Mouse (Mus musculus) ES-CJ7 (cell line): ENCODE data around the gene Txk.

Source experiments
- DNase-seq: peaks from one replicate; pipeline ENCODE4 v3.0.0; 2011; ENCODE audit warnings: low read depth, low spot score

Gene Txk

GRCm38 (mm10) chr5:72751056-72751758 is 1.4 kb downstream of the Txk start:
- no peak for DNase-seq

DNA sequence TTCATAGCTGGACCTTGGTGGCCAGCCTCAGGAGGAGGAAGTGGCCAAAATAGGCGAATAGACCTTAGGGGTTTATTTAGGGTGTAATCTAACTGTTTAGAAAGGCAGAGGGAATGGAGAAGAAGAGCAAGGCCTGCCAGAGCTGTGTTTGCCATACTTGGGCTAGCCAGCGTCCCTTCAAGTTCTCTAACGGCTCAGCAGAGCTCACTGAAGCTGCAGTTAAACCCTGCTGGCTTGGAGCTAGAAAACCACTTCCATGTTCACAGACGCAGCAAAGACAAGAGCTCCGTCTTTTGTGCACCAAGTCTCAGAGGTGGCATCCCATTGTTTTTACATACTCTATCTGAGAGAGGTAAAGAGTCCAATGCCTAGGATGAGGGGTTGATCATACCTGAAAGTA is 2.4 kb downstream of the Txk start:
- DNase-seq = no peak

GRCm38 (mm10) chr5:72748659-72749265 is 3.8 kb downstream of the Txk start:
- DNase-seq = no peak

DNA sequence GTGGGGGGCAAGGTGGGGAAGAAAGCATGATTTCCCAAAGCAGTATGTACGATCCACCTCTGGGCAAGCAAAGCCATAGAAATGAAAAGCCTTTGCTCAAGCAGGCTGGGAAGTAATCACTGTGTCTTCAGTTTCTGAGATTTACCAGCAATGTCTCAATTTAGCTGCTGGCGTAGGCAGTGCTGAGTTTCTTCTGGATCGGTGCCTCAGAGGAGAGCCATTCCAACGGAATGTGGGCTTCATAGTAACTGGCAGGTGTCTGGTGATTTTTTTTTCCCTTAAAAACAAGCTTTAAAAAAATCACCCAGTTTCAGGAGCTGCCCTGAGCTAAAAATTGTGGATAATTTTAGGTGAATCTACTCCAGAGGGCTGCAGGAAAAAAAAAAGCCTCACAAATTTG is 5.2 kb downstream of the Txk start:
- DNase-seq = no peak

DNA sequence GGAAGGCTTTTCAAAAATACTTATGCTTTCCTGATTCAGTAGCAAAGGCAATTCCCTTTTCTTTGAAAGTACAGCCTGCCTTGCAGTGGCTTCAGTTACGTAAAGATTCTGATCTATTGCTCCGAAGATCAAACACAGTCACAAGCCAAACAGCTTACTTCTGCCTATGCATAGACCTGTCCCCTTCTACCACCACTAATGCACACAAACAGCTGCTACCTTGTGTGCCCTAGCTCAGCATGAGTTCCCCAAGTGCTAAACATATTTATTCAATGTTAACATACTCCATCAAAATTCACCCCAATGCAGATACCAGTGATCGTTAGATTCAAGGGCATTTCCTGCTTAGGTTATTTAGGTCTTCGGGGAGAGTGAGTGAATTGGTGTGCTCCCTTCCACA is 6.1 kb downstream of the Txk start:
- DNase-seq = no peak

- no peak for DNase-seq
Observed at GRCm38 (mm10) chr5:72743103-72743502, 9.5 kb downstream of the Txk start.

DNA sequence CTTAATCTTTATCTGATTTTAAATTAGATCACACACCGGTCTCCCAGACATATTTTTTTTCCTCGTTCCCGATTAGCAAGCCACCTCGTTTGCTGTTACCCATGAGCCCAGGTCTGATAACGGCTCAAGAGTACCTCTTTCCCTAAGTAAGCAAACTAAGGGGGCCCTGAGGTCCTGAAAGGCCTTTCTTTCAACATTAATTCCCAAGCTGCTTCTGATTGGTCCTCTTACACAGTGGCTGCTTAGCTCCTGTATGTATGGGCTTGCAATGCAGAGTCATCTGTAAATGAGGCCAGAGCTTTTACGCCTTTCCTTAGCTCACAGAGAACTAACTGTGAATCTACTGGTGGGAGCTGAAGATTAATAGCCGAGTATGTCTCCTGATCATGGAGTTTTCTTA is 15.7 kb downstream of the Txk start:
- no peak for DNase-seq

GRCm38 (mm10) chr5:72736437-72736836 is 16.1 kb downstream of the Txk start:
- no peak for DNase-seq

GRCm38 (mm10) chr5:72735763-72736162 is 16.8 kb downstream of the Txk start:
- no peak for DNase-seq

GRCm38 (mm10) chr5:72732885-72733284 is 19.7 kb downstream of the Txk start:
- no peak for DNase-seq

DNA sequence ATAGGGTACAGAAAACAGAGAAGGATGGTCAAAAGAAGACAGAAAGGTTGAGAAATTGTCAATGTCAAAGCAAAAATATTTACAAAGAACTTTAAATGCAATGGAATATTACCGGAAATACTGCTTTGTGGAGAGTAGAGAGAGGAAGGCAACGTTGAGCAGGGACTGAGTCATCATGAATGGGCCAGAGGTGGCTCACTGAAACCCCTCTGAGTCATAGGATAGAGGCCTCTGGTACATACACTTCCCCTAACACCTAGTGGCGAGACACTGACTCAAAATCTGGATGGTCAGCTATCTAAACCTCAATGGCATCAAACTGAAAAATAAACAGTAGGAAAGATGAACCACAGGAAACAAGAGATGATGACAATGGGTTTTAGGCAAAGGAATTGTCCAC is 27.2 kb downstream of the Txk start:
- no peak for DNase-seq

GRCm38 (mm10) chr5:72723429-72723828 is 29.1 kb downstream of the Txk start:
- no peak for DNase-seq

DNA sequence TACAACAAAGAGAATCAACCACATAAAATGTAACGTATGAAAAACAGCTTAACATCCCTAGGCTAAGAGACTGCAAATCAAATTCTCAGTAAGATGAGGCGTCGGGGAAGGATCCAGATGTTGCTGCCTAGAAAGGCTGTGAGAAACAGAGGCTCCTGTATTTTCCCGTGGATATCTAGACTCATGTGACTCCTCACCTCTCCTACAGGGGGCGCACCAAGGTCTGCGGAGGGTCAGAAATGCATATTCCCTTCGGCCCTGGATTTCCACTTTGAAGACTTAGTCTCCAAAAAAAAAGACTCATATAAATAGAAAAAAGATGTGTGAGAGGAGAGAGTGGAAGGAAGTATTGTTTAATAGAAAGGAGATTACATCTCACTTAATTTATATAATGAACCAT is 32.0 kb downstream of the Txk start:
- DNase-seq = peak; percentile 26

DNA sequence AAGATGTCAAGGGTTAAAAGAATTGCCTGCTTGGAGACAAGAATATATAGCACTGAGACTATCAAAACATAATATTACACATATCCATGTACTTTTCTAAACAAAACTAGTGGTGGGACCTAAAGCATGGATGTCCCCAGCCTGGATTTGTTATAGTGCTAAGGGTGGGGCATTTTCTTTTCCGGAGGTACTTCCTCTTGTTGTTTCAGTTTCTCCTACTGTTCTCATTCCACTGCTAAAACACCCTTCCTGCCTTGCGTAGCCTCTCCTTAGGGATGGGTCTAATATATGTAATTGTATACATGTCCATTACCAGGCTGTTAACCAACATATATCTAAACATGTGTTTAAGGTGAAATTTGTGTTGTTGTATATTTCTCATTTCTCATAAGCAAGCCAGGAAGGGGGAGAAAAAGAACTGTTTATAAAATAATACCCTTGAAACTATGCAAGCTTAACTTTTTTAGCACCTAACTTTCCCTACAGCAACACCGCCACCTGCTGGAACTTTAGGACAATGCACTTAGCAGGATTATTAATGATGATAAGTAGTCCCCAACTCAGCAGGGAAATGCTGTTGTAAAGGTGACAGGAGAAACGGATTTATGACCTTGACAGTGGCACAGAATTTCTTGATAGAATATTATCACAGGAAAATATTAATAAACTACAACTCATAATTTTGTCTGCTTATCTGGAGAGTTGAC is 41.9 kb downstream of the Txk start:
- DNase-seq = peak; percentile 37

DNA sequence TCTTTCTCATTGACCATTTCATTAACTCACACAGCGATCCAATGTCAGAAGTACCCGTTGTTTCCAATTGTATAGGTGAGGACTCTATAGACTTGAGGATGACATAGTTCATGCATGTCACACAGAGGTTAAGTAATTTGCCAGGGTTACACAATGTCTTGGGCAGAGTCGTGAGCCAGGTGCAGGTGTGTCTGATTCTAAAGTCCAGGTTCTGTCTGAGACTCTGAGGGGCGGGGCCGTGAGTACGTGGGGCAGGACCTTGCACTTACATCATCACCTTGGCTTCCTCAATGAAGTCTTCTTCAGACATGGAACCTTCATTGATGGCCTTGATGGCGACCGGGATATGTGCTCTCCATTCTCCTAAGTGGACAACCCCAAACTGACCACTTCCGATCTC is 42.6 kb downstream of the Txk start:
- DNase-seq = no peak

DNA sequence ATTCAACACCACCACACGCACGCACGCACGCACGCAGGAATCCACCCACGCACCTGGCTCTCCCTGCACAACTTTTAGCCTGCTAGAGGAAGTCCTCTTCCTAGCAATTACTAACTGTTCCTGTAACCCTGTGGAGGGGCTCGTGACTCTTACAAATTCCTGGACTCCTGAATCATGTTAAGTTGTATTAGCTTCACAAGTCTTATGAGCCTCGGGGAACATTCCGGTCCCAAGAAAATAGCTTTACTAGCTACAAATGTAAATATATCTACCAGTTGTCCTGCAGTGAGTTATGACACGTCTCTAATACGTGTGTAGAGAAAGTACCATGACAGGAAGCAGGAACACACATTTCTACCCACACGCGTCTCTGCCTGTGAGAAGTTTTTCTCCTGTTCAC is 43.1 kb downstream of the Txk start:
- no peak for DNase-seq

DNA sequence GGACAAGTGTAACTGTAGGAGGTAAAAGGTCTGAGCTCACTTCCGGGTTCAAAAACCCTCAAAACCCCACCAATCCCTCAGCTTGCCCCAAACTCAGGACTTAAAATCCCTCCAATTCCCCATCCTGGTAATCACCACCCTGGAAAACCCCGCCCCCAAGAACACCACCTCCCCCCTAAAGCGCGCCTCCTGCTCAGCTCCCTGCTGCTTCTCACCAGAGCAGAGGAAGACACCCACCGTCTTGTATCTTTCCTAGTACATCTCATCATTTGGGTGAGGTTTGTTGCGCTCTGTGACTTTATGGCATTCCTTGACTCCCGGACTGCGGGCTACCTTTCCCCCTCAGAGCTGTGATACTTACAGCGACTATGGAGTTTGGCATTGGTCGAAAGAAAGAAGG is 45.9 kb downstream of the Txk start:
- no peak for DNase-seq

DNA sequence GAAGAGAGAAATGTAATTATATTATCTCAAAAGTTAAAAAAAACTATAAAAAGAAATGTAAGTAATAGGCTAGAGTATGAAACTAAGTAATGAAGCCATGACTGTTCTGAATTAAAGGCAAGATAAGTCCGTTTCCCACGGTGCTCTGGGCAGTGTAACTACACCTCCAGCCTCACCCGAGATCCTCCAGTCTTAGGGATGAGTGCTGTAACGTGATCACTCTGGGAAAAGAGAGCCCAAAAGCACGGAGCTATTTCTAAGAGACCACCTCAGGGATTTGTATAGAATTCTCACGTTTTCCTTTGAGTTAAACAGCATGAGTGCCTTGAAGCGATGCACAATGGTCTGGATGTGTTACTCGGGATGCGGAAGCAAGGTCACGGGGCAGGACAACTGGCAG is 46.5 kb downstream of the Txk start:
- DNase-seq = no peak

DNA sequence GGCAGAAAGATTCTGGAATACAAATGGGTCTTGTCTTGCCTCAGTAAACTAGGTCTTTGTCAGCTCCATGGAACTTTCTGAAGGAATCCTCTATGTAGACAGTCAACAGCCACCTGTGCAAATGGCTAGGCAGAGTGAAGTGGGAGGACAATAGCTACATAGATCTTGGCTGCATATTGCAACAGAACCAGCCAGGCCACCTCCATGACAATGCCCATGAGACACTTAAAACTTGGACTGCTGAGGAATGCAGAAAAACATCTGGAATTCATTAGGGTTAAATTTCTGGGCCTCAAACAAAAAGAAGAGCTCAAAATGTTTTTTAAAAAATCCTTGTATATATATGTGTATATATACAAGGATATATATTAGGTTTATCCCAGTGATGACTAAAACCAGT is 50.4 kb downstream of the Txk start:
- DNase-seq = no peak

GRCm38 (mm10) chr5:72699500-72699818 is 53.1 kb downstream of the Txk start:
- no peak for DNase-seq

DNA sequence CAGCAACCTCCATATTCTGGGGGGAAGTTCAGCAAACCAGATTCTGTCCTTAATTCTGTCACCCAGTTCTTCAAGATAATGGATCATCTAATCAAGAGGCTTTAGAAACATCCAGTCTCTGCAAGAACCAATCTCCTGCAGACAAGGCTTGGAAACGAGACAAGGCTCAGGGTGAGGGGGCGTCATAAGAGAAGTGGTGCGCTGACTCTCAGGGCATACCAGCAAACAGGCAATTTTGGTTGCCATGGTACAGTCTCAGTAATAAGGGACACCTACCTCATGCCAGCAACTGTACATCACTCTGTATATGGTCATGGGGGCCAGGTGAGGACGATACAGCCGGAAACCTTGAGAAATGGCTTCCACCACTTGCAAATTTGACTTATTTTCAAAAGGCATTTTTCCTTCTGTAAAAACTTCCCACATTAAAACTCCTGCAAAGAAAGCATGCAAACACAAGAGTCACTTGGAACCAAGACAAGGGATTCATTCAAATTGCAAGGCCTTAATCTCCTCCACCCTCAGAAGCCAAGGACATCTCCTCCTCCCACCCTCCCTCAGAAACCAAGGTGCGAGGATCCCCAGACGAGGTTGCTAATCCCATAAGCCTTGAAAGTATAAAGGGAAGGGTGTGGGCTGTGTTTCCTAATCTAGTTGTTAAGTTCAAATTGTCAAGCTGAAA is 53.6 kb downstream of the Txk start:
- DNase-seq = no peak

- no peak for DNase-seq
Observed at GRCm38 (mm10) chr5:72698343-72698742, 54.2 kb downstream of the Txk start.

DNA sequence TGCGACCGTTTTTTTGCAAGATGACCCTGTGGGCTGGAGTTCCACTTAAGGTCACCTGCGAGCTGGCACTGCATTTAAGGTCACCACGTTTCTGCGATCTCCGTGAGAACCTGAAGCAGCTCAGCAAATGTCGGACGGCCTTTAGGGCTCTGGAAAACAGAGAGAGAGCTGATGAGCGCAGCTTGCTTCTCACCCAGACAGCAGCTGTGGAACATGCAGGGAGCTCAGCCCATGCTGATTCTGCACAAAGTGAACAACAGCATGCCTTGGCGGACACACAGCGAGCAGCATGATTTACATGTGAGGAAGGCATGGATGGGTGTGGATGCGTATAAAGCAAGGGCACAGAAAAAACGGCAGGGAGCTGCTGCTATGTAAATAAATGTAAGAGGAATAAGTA is 56.1 kb downstream of the Txk start:
- peak; percentile 17 for DNase-seq
